Mouse (Mus musculus): ENCODE data around the gene Pald1.

- TF ChIP-seq CTCF (IDR thresholded peaks at IDR 0.05; ENCODE audit: borderline replicate concordance, control insufficient read depth, extremely low read depth, insufficient read depth, low read length, poor library complexity) (no peak), POLR2A (IDR thresholded peaks at IDR 0.05; ENCODE audit: control insufficient read depth, extremely low read depth, insufficient read depth, low read length, poor library complexity) (no peak)
These were observed 41.2 kb upstream of the Pald1 start for GRCm38 (mm10) chr10:61424500-61424899.

Measured in thymus, adult 2 months (tissue).